Mouse (Mus musculus) MEL (cell line): ENCODE measurements around the gene Serpinf1.

Experiments used
- CHD2 ChIP-seq: IDR thresholded peaks from 2 replicates; pipeline ENCODE4 v1.6.1; 2011; ENCODE audit warnings: low read length, improper control_type of control experiment
- CTCF ChIP-seq, 3 experiments: IDR thresholded peaks in 2 of 3; conservative IDR thresholded peaks in 1 of 3; 2 replicates each; pipeline ENCODE4 v1.5.1; 2011 to 2012; ENCODE audit warnings: low read length in 3 of 3, low read depth in 2 of 3, mild to moderate bottlenecking in 2 of 3, improper control_type of control experiment in 1 of 3, inconsistent platforms in 1 of 3, mixed read lengths in 1 of 3, moderate library complexity in 1 of 3; ENCODE audit not compliant: control insufficient read depth in 1 of 3, insufficient read depth in 1 of 3, poor library complexity in 1 of 3, severe bottlenecking in 1 of 3
- POLR2A ChIP-seq, 2 experiments: IDR thresholded peaks; 2 replicates each; pipeline ENCODE4 v1.6.1; 2011 to 2012; ENCODE audit warnings: low read length in 2 of 2, mild to moderate bottlenecking in 2 of 2, control low read depth in 1 of 2, improper control_type of control experiment in 1 of 2, low read depth in 1 of 2, moderate library complexity in 1 of 2; ENCODE audit not compliant: control insufficient read depth in 1 of 2, insufficient read depth in 1 of 2, poor library complexity in 1 of 2
- POLR2AphosphoS2 ChIP-seq: IDR thresholded peaks from 2 replicates; pipeline ENCODE4 v1.6.1; 2011; ENCODE audit warnings: low read length, improper control_type of control experiment
- POLR2AphosphoS5 ChIP-seq: IDR thresholded peaks from 2 replicates; pipeline ENCODE4 v1.6.1; 2012; ENCODE audit warnings: low read depth, borderline replicate concordance, mild to moderate bottlenecking, inconsistent platforms, low read length, moderate library complexity, mixed read lengths
- ZC3H11A ChIP-seq: IDR thresholded peaks from 2 replicates; pipeline ENCODE4 v1.6.1; 2012; ENCODE audit warnings: low read depth, mild to moderate bottlenecking, inconsistent platforms, low read length, improper control_type of control experiment

GRCm38 (mm10) chr11:75450936-75451335 is 28.4 kb upstream of the Serpinf1 start:
- TF ChIP-seq POLR2AphosphoS5 (no peak), POLR2AphosphoS2 (no peak), CHD2 (no peak), CTCF (IDR thresholded peaks at IDR 0.05 in 2 of 3, conservative IDR thresholded peaks at IDR 0.05 in 1 of 3; ENCODE audit: control insufficient read depth in 1 of 3, insufficient read depth in 1 of 3, low read depth in 2 of 3, low read length in 3 of 3, poor library complexity in 1 of 3, severe bottlenecking in 1 of 3) (no peak), ZC3H11A (no peak), POLR2A (IDR thresholded peaks at IDR 0.05; ENCODE audit: control insufficient read depth in 1 of 2, insufficient read depth in 1 of 2, low read depth in 1 of 2, low read length in 2 of 2, poor library complexity in 1 of 2) (no peak)
